Mouse (Mus musculus) intestine, embryonic 15.5 days (tissue): Measurements from ENCODE around the gene Tmprss12. TPM values are rescaled to one million over a fixed set of nuclear protein-coding genes. Genes with fewer than 3 reads are reported as not detected.
A peak's percentile ranks its signal among the peaks of the same experiment; 100 is the strongest.
"Not testable (repeated sequence)": the region's sequence is repeated elsewhere in the genome, so short reads cannot be mapped to it uniquely, and the experiment has no call there.

Source experiments
- ATAC-seq: fragments of 200-750 bp; cut with Nextera tagmentation; 2 replicates; pipeline ENCODE4 v1.8.0; 2017; ENCODE audit warnings: moderate TSS enrichment, moderate library complexity
- H3K27ac ChIP-seq: fragments of 300-500 bp; sonication (generic); 2 replicates; pipeline ENCODE4 v1.5.1; 2015; ENCODE audit warnings: mild to moderate bottlenecking, inconsistent platforms
- H3K27me3 ChIP-seq: fragments of 300-500 bp; sonication (generic); replicated peaks from 2 replicates; pipeline ENCODE4 v1.6.1; 2015; ENCODE audit warnings: inconsistent platforms
- H3K36me3 ChIP-seq: fragments of 300-500 bp; sonication (generic); 2 replicates; pipeline ENCODE4 v1.6.1; 2015; ENCODE audit warnings: inconsistent platforms
- H3K4me1 ChIP-seq: fragments of 300-500 bp; sonication (generic); replicated peaks from 2 replicates; pipeline ENCODE4 v1.6.1; 2015; ENCODE audit warnings: inconsistent platforms
- H3K4me2 ChIP-seq: fragments of 300-500 bp; sonication (generic); replicated peaks from 2 replicates; pipeline ENCODE4 v1.6.1; 2015; ENCODE audit warnings: mild to moderate bottlenecking, inconsistent platforms
- H3K4me3 ChIP-seq: fragments of 300-500 bp; sonication (generic); replicated peaks from 2 replicates; pipeline ENCODE4 v1.5.1; 2015; ENCODE audit warnings: inconsistent platforms
- H3K9ac ChIP-seq: fragments of 300-500 bp; sonication (generic); 2 replicates; pipeline ENCODE4 v1.6.1; 2015; ENCODE audit warnings: inconsistent platforms
- H3K9me3 ChIP-seq: fragments of 300-500 bp; sonication (generic); 2 replicates; pipeline ENCODE4 v1.6.1; 2016; ENCODE audit warnings: inconsistent platforms
- WGBS: fragments of 180-500 bp; shearing (Covaris S2); methylation state at CpG from one replicate; pipeline ENCODE4 v1.1.7; 2015; 5-methylcytosine and 5-hydroxymethylcytosine counted together
- polyA plus RNA-seq: library from polyadenylated mRNA; unstranded; fragments of >200 nt; fragmentation: Nextera tagmentation; extraction: Ambion mirVana; gene quantifications from 2 replicates; pipeline ENCODE4 v1.2.1, GENCODE M21; 2015

The Tmprss12 gene
- polyA plus RNA-seq, 1 experiment from 2014 or later, result not detected

- no peaks in the 10 kb centered on the region for H3K36me3 ChIP-seq
- ATAC-seq, result no peak
- H3K4me2 ChIP-seq, result no peak overlapping the region
- H3K27ac ChIP-seq, result no peak overlapping the region
- no peak overlapping the region for H3K4me3 ChIP-seq
- H3K27me3 ChIP-seq, result no peaks in the 10 kb centered on the region
- WGBS, result 92% methylated on average over 5 of the region's 5 CpGs
- H3K4me1 ChIP-seq, result no peaks in the 10 kb centered on the region
- H3K9ac ChIP-seq, result no peak overlapping the region
- H3K9me3 ChIP-seq, result no peaks in the 10 kb centered on the region
Measured at GRCm38 (mm10) chr15:100314448-100315145, 34.0 kb downstream of the Tmprss12 start.

DNA sequence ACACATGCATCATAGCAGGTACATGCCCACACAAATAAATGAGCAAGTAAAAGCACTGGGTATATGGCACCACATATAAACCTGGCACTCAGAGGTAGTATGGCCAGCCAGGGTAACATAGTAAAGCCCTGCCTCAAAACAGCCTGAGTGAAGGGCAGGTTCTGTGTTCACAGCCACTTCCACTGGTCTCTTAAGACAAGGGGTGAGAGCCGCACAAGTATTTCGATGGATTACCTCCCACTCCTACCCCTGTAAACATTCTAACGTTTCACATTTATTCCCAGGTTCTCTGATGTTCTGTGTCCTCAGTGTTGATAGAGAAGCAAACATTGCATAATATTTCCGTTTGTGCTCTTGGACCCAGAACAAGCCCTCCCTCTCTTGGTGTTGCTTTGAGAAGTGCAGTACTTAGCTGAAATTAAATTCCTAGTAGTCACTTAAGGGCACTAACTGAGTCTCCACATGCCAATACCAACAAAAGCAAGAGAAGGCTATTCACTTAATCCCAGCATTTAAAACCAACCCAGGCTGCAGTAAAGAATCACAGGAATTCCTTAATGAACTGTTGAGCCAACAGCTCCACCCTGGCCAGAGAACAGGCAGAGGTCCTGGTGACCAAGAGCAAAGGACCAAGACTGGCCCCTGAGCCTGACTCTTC, 37.5 kb downstream of the Tmprss12 start:
- H3K27ac ChIP-seq, H3K4me1 ChIP-seq, H3K36me3 ChIP-seq, H3K4me2 ChIP-seq, H3K9ac ChIP-seq, H3K27me3 ChIP-seq, ATAC-seq, H3K4me3 ChIP-seq, H3K9me3 ChIP-seq: not testable (repeated sequence)
- 39% methylated on average over 4 of the region's 4 CpGs for WGBS

- H3K36me3 ChIP-seq, result no peaks in the 10 kb centered on the region
- H3K4me3 ChIP-seq, result no peak overlapping the region
- no peak overlapping the region for H3K4me2 ChIP-seq
- peaks cover 9% of the 10 kb centered on the region for H3K4me1 ChIP-seq
- H3K27ac ChIP-seq, result 0 out of 2 replicates have a peak overlapping the region, but pooled peaks have one; percentile 11
- no peaks in the 10 kb centered on the region for H3K27me3 ChIP-seq
- no peak overlapping the region for H3K9ac ChIP-seq
- ATAC-seq, result no peak
- H3K9me3 ChIP-seq, result no peaks in the 10 kb centered on the region
- WGBS, result 72% methylated on average over 1 of the region's 1 CpGs
Measured at GRCm38 (mm10) chr15:100319884-100320283, 39.2 kb downstream of the Tmprss12 start.

DNA sequence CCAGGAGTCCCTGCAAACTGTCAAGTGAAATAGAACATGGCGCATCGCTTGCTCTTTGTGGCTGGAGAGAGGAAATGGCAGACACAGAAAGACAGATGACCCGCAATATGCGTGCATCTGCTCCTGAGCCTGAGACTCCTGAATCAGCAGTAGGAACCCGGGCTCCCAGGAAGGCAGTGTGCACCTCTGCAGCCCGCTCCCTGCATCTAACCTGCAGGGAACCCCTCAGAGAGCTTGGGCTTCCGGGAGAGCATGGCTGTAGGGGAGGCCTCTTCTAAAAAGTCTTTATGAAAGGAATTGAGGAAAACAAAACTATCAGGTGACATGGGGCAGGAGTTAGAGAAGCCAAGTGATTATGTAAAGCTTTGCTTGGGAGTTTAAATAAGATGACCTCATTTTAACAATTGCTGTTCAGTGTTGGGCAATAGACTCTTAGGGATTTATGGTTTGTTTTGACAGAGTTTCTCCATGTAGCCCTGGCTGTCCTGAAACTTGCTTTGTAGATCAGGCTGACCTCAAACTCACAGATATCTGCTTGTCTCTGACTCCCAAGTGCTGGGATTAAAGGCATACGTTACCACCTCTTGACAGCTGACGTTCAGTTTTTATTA, 39.8 kb downstream of the Tmprss12 start:
- Histone ChIP-seq H3K4me3 (no peak overlapping the region), H3K4me1 (peaks cover 9% of the 10 kb centered on the region), H3K27me3 (no peaks in the 10 kb centered on the region), H3K4me2 (no peak overlapping the region), H3K36me3 (no peaks in the 10 kb centered on the region), H3K27ac (0 out of 2 replicates have a peak overlapping the region, but pooled peaks have one; percentile 11), H3K9ac (no peak overlapping the region), H3K9me3 (no peaks in the 10 kb centered on the region)
- peak; percentile 49; the same call in 1 of the 2 replicates for ATAC-seq
- WGBS, result 34% methylated on average over 9 of the region's 9 CpGs

GRCm38 (mm10) chr15:100321134-100321533, 40.5 kb downstream of the Tmprss12 start:
- no peak overlapping the region for H3K4me2 ChIP-seq
- no peak overlapping the region for H3K4me3 ChIP-seq
- no peak; the same call in 1 of the 2 replicates for ATAC-seq
- H3K27me3 ChIP-seq, result no peaks in the 10 kb centered on the region
- H3K4me1 ChIP-seq, result peaks cover 9% of the 10 kb centered on the region
- no peak overlapping the region for H3K27ac ChIP-seq
- H3K36me3 ChIP-seq, result no peaks in the 10 kb centered on the region
- no peak overlapping the region for H3K9ac ChIP-seq
- WGBS, result 54% methylated on average over 5 of the region's 5 CpGs
- H3K9me3 ChIP-seq, result no peaks in the 10 kb centered on the region

- H3K9me3 ChIP-seq, result no peaks in the 10 kb centered on the region
- no peak for ATAC-seq
- no peaks in the 10 kb centered on the region for H3K36me3 ChIP-seq
Measured at GRCm38 (mm10) chr15:100324021-100324591, 43.5 kb downstream of the Tmprss12 start.

DNA sequence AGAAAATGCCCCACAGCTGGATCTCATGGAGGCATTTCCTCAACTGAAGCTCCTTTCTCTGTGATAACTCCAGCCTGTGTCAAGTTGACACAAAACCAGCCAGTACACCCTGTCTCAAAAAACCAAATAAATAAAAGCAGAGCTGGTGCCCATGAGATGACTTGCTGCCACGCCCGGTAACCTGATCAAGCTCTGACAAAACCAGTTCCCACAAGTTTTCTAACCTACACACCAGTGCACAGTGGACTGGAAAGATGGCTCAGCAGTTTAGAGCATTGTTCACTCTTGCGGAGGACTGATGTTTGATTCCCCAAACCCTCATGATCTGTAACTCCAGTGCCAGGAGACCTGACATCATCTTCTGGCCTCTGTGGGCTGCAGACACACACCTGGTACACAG, 44.6 kb downstream of the Tmprss12 start:
- Histone ChIP-seq H3K4me3 (no peak overlapping the region), H3K27me3 (no peaks in the 10 kb centered on the region), H3K4me1 (peaks cover 8% of the 10 kb centered on the region), H3K9ac (no peak overlapping the region), H3K36me3 (no peaks in the 10 kb centered on the region), H3K4me2 (no peak overlapping the region), H3K27ac (no peak overlapping the region), H3K9me3 (no peaks in the 10 kb centered on the region)
- no peak for ATAC-seq
- WGBS, result 87% methylated on average over 3 of the region's 3 CpGs

More at GRCm38 (mm10) chr15:100324021-100324591, 43.5 kb downstream of the Tmprss12 start:
- H3K27ac ChIP-seq, result no peak overlapping the region
- no peak overlapping the region for H3K4me3 ChIP-seq
- WGBS, result 70% methylated on average over 12 of the region's 12 CpGs
- H3K27me3 ChIP-seq, result no peaks in the 10 kb centered on the region
- H3K4me2 ChIP-seq, result no peak overlapping the region
- H3K9ac ChIP-seq, result no peak overlapping the region
- H3K4me1 ChIP-seq, result peaks cover 9% of the 10 kb centered on the region

DNA sequence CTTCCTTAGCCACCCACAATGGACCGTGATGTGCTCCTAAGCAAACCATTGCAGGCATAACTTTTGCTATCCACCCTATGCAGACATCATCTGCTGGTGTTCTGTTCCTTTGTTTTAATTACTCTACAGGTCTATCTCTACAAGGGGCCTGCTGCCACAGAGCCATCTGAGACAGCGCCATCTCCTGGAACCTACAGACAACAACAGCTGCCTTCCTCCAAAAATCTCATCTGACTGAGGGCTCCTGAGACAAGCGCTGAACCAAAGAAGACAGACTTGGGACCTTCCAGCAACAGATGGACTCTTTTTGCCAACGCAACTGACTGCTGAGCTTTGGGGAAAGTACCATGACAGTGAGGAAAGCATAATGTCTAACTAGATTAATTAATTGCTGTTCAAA, 47.5 kb downstream of the Tmprss12 start:
- not testable (repeated sequence) for H3K27ac ChIP-seq, H3K9me3 ChIP-seq, ATAC-seq, H3K36me3 ChIP-seq, H3K4me3 ChIP-seq, H3K27me3 ChIP-seq, H3K9ac ChIP-seq, H3K4me1 ChIP-seq, H3K4me2 ChIP-seq
- WGBS, result 78% methylated on average over 4 of the region's 4 CpGs

- WGBS, result 54% methylated on average over 10 of the region's 10 CpGs
- not testable (repeated sequence) for H3K36me3 ChIP-seq, H3K27me3 ChIP-seq, ATAC-seq, H3K9ac ChIP-seq, H3K4me3 ChIP-seq, H3K4me1 ChIP-seq, H3K4me2 ChIP-seq, H3K9me3 ChIP-seq, H3K27ac ChIP-seq
Measured at GRCm38 (mm10) chr15:100329336-100329735, 48.7 kb downstream of the Tmprss12 start.

- no peak for ATAC-seq
- Histone ChIP-seq H3K4me1 (no peaks in the 10 kb centered on the region), H3K27ac (no peak overlapping the region)
Measured at GRCm38 (mm10) chr15:100330739-100331138, 50.1 kb downstream of the Tmprss12 start.

DNA sequence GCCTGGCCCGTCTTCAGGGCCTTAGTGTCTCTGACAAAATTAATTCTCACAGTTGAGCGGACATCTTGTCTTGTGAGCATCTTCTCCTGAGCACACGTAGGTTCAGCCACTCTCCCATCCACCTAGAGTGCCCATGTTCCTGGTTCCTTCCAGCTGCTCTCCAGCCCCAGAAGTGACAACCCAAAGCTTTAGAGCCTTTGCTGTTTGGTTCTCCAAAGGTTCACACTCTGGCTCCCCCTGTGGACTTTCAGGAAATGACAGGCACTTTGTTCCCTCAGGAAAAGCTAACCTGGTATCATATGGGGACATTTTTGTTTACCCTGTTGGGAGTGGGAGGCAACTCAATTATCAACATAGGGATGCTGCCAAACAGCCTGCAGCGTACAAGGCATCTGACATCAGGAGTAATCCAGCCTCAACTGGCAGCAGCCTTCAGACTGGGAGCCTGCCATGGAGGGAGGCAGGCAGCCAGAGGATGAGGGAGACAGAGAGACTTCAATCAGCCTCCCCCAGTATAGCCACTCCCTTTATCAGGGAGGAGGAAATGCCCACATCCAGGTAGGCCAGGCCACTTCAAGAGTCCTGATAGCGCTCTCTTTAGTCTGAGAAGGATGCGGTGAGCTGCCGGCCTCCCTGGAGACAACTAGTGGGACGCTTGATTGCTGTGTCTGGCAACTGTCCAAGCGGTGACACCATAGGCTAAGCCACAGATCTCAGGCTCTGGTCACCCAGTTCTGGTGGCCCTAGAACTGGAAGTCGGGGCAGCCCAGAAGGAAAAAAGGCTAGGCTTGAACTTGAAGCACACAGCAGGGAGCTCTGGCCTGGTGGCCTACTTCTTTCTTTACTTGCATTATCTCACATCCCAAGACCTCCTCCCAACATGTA, 51.7 kb downstream of the Tmprss12 start:
- not testable (repeated sequence) for H3K9ac ChIP-seq, H3K4me2 ChIP-seq, H3K4me3 ChIP-seq, H3K27ac ChIP-seq, H3K27me3 ChIP-seq, H3K9me3 ChIP-seq, H3K36me3 ChIP-seq, H3K4me1 ChIP-seq
- peak; percentile 34; the same call in 1 of the 2 replicates for ATAC-seq
- 52% methylated on average over 3 of the region's 10 CpGs for WGBS

More at GRCm38 (mm10) chr15:100330739-100331138, 50.1 kb downstream of the Tmprss12 start:
- H3K9me3 ChIP-seq, result no peaks in the 10 kb centered on the region
- H3K27me3 ChIP-seq, result no peaks in the 10 kb centered on the region
- 76% methylated on average over 7 of the region's 7 CpGs for WGBS
- no peak overlapping the region for H3K4me2 ChIP-seq
- H3K9ac ChIP-seq, result no peak overlapping the region
- H3K36me3 ChIP-seq, result no peaks in the 10 kb centered on the region
- no peak overlapping the region for H3K4me3 ChIP-seq
